Mouse (Mus musculus) stomach, postnatal 0 days (tissue): ENCODE measurements around the gene Ramac.

Source experiments
- CTCF ChIP-seq: IDR thresholded peaks from 2 replicates; pipeline ENCODE4 v1.5.1; 2016; ENCODE audit warnings: antibody characterized with exemption, low read depth, mild to moderate bottlenecking, moderate library complexity
- EP300 ChIP-seq: optimal IDR thresholded peaks from 2 replicates; pipeline ENCODE3; 2016; ENCODE audit warnings: antibody characterized with exemption

DNA sequence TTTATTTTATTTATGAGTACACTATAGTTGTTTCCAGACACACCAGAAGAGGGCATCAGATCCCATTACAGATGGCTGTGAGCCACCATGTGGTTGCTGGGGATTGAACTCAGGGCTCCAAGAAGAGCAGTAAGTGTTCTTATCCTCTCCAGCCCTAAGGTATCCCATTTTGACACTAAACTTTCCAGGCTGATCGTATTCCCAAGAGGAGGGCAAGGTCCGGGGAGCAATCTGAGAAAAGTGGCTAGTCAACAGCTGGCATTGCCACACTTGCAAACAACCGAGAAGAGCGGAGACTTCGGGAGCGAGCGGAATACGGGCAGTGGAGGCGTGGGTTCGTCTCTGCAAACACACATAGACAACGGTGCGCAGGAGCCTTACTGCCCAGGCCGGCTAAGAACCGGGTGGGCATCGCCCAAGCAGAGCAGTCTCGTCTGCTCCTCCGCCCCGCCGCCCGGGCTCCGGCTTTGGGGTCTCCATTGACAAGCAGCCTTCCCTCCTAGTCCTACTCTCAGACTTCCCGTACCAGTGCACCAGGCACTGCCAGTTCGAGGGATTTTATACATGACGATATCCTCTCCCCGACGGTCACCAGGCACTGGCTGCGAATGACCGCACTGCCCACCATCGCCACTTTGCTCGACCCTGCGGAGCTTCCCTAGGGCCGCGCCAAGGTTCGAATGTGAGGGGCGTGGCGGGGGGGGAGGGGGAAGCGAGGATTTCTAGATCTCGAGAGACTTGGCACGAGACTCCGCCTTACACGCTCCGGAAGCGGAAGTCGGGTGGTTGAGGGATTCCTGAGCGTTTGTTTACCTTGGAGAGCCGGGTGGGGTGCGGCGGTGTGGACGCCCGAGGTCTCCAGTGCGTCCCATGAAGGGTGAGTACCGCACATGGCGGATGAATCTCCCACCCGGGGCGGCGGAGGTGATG is at the start of gene Ramac:
- TF ChIP-seq EP300 = peak; percentile 98
- TF ChIP-seq CTCF = peak; percentile 42
